29 mouse cellular contexts compared by ENCODE assay signal in genomic region chr3:121315498-121315897, GRCm38 (mm10). TPM values are rescaled to one million over a fixed set of nuclear protein-coding genes. Genes with fewer than 3 reads are reported as not detected.
A peak's percentile ranks its signal among the peaks of the same experiment; 100 is the strongest.
DNase-seq lines count a peak whose midpoint lies in the region; ATAC-seq lines count a peak whose summit lies in the region.
"Had no signal": no experiment of that assay in that cellular context is flagged by ENCODE, and none has a peak within 500 bp of the region (broad histone marks: within the 10 kb centered on the region; RNA-seq: fewer than 3 reads in every experiment).

No protein-coding gene starts in this region.

- no peak overlapping the region for H3K27ac ChIP-seq in neural tube, embryonic 15.5 days (replicated peaks)
- no peak overlapping the region for H3K27ac ChIP-seq in liver, embryonic 11.5 days (ENCODE audit: low read depth, low read length)
- H3K27ac ChIP-seq: embryonic facial prominence, embryonic 12.5 days; heart, embryonic 15.5 days; hindbrain, embryonic 10.5 days; hindbrain, embryonic 13.5 days; intestine, embryonic 15.5 days had no signal

- no peak for ATAC-seq in neural tube, embryonic 15.5 days (ENCODE audit: low FRiP score)
- ATAC-seq in liver, embryonic 11.5 days (replicated peaks; ENCODE audit: low FRiP score): no peak
- ATAC-seq: CD4-positive, CD25-positive, alpha-beta regulatory T cell, adult 4 months; forebrain, embryonic 14.5 days; forebrain, postnatal 0 days; hindbrain, embryonic 16.5 days; intestine, embryonic 15.5 days had no signal

- 95% methylated on average over 7 of the region's 7 CpGs for WGBS in neural tube, embryonic 15.5 days
- WGBS in liver, embryonic 11.5 days: 97% methylated on average over 7 of the region's 7 CpGs

- DNase-seq in heart, adult 11 months: peak; percentile 13
- DNase-seq in heart, adult 9 months (ENCODE audit: low spot score in 2 of 2): no peak
- DNase-seq in layer of hippocampus, adult 9-11 months: peak; percentile 26
- DNase-seq in layer of hippocampus, adult 9-10 months (ENCODE audit: low spot score): no peak
- peak; percentile 66 for DNase-seq in fibroblast of lung, adult 2 months (ENCODE audit: low read depth)
- DNase-seq in liver, embryonic 11.5 days (ENCODE audit: low spot score): no peak
- DNase-seq: adrenal gland, adult 2 months; adrenal gland, postnatal 14 days; cerebellum, adult 11-12 months; cerebellum, adult 8-10 months; cerebellum, postnatal 10 days; cerebellum, postnatal 36 days; forebrain, postnatal 0 days; gastrocnemius, postnatal 10 days; gastrocnemius, postnatal 36 days; heart, adult 18-20 months; heart, postnatal 10 days; heart, postnatal 36 days; kidney, adult 11 months had no signal

- no peaks in the 10 kb centered on the region for H3K36me3 ChIP-seq in neural tube, embryonic 15.5 days
- no peaks in the 10 kb centered on the region for H3K36me3 ChIP-seq in liver, embryonic 11.5 days (ENCODE audit: control insufficient read depth, insufficient read depth, low read length)
- H3K36me3 ChIP-seq: intestine, embryonic 15.5 days had no signal

- no peaks in the 10 kb centered on the region for H3K4me1 ChIP-seq in neural tube, embryonic 15.5 days
- H3K4me1 ChIP-seq in liver, embryonic 11.5 days (replicated peaks; ENCODE audit: control insufficient read depth, insufficient read depth, low read length): no peaks in the 10 kb centered on the region
- H3K4me1 ChIP-seq: heart, embryonic 15.5 days had no signal

- H3K27me3 ChIP-seq in neural tube, embryonic 15.5 days (replicated peaks): no peaks in the 10 kb centered on the region
- no peaks in the 10 kb centered on the region for H3K27me3 ChIP-seq in liver, embryonic 11.5 days (replicated peaks; ENCODE audit: control insufficient read depth, insufficient read depth, low read length)
- H3K27me3 ChIP-seq: embryonic facial prominence, embryonic 12.5 days; heart, embryonic 12.5 days; heart, embryonic 15.5 days; hindbrain, embryonic 13.5 days; intestine, embryonic 15.5 days had no signal

- no peak overlapping the region for H3K4me2 ChIP-seq in neural tube, embryonic 15.5 days
- H3K4me2 ChIP-seq in liver, embryonic 11.5 days: no peak overlapping the region
- H3K4me2 ChIP-seq: embryonic facial prominence, embryonic 12.5 days; heart, embryonic 12.5 days; heart, embryonic 15.5 days; hindbrain, embryonic 13.5 days; intestine, embryonic 15.5 days had no signal

- H3K9ac ChIP-seq in neural tube, embryonic 15.5 days (replicated peaks): no peak overlapping the region
- H3K9ac ChIP-seq in liver, embryonic 11.5 days (ENCODE audit: low read depth, low read length): no peak overlapping the region
- H3K9ac ChIP-seq: embryonic facial prominence, embryonic 12.5 days; forebrain, postnatal 0 days; heart, embryonic 12.5 days; heart, embryonic 15.5 days; hindbrain, embryonic 13.5 days; intestine, embryonic 15.5 days had no signal

- H3K9me3 ChIP-seq in neural tube, embryonic 15.5 days (replicated peaks): no peaks in the 10 kb centered on the region
- H3K9me3 ChIP-seq in liver, embryonic 11.5 days (ENCODE audit: control insufficient read depth, low read length): no peaks in the 10 kb centered on the region
- H3K9me3 ChIP-seq: embryonic facial prominence, embryonic 12.5 days; heart, embryonic 15.5 days; hindbrain, embryonic 13.5 days; intestine, embryonic 15.5 days had no signal

- H3K4me3 ChIP-seq in neural tube, embryonic 15.5 days (replicated peaks): no peak overlapping the region
- H3K4me3 ChIP-seq in liver, embryonic 11.5 days (ENCODE audit: low read depth, low read length): no peak overlapping the region
- H3K4me3 ChIP-seq: embryonic facial prominence, embryonic 12.5 days; heart, embryonic 12.5 days; heart, embryonic 15.5 days; hindbrain, embryonic 10.5 days; hindbrain, embryonic 13.5 days; intestine, embryonic 15.5 days had no signal

RNA-seq across cellular contexts. Expression of gene Alg14, which starts 23.9 kb away (rescaled TPM):
- 37.9 and 46.2 TPM in 2 replicates for polyA plus RNA-seq in neural tube, embryonic 15.5 days (2015; fragmentation: Nextera tagmentation; extraction: Ambion mirVana)
- polyA plus RNA-seq in liver, embryonic 11.5 days (2014; fragmentation: Nextera tagmentation; extraction: Ambion mirVana): 23.3 and 26.4 TPM in 2 replicates

RNA-seq across cellular contexts. Expression of gene Tmem56, which starts 32.6 kb away (rescaled TPM):
- polyA plus RNA-seq in neural tube, embryonic 15.5 days (2015; fragmentation: Nextera tagmentation; extraction: Ambion mirVana): 2.5 and 2.6 TPM in 2 replicates
- polyA plus RNA-seq in liver, embryonic 11.5 days (2014; fragmentation: Nextera tagmentation; extraction: Ambion mirVana): 31.2 and 36.9 TPM in 2 replicates
- polyA plus RNA-seq: CD4-positive, CD25-positive, alpha-beta regulatory T cell, adult 4 months had no signal

Comparison
In these comparisons a context has a peak if more than half of its experiments do, and no peak if none do; other contexts are left out.
1. DNase-seq: peak in heart, adult 11 months (single experiment), layer of hippocampus, adult 9-11 months (single experiment) and fibroblast of lung, adult 2 months (single experiment); none in heart, adult 9 months (0 of 2), layer of hippocampus, adult 9-10 months (single experiment) and liver, embryonic 11.5 days (single experiment).